Mouse (Mus musculus): ENCODE measurements around the gene Pdk1.

Pdk1 gene

DNA sequence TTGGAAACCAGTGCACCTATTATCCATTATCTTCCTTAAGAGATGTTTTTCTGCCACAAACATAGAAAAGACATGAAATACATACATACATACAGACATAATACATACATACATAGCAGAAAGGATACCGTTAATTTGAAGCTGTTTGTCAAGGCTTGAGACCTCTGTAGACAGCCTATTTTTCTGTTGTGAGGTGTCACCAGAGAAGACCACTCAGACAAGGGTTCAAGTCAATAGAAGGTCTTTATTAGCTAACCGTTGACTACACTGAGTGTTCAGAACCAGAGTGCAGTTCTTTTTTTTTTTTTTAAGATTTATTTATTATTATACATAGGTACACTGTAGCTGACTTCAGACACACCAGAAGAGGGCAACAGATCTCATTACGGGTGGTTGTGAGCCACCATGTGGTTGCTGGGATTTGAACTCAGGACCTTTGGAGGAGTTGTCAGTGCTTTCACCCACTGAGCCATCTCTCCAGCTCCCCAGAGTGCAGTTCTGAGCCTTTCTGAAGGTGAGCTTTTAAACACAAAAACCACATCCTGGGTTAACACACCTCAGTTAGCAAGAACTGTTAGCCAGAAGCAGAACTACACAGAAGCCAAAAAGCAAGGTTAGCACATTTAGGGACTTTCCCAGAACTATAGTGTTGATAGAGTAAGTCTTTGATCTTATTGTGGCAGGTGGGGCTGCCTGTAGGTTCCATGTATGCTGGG, 68.1 kb downstream of the Pdk1 start:
- no peak for DNase-seq

DNA sequence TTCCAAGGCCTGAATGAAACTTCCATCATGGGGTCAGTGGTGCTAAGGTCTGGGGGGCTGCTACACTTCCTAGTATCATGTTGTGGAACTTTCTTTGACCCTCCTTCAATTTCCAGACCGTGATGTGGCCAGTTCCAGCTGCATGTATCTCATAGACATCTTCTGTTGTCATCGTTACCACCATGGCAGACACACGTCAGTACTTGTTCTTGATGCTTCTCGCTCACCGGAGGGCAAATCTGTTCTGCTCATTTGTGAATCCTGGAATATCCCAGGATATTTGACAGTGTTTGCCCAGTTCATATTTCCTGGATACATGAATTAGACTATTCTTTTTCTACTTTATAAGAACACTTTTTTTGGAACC, 68.7 kb downstream of the Pdk1 start:
- no peak for DNase-seq

- DNase-seq, result no peak
Observed at GRCm38 (mm10) chr2:71951212-71951611, 78.2 kb downstream of the Pdk1 start.
